Mouse (Mus musculus) left cerebral cortex, postnatal 14 days (tissue): ENCODE results near the gene Prkca. TPM values are rescaled to one million over a fixed set of nuclear protein-coding genes. Genes with fewer than 3 reads are reported as not detected.
A peak's percentile ranks its signal among the peaks of the same experiment; 100 is the strongest.

ENCODE experiments used
- DNase-seq, 2 experiments: peaks; one replicate each; pipeline ENCODE4 v3.0.0; 2021 to 2022; ENCODE audit warnings: low spot score in 2 of 2, mixed read lengths in 1 of 2
- intact Hi-C: fragments of 180-260 bp; cut with DNase I; formaldehyde crosslinking; loops from one replicate; pipeline ENCODE4 v1.15.1; 2025
- total RNA-seq, 2 experiments: library from RNA; stranded (reverse); gene quantifications; 2 replicates each; pipeline ENCODE4 v1.2.3; 2021

Gene Prkca
- total RNA-seq, 2 experiments from 2014 or later, result 135 to 157 TPM

DNA sequence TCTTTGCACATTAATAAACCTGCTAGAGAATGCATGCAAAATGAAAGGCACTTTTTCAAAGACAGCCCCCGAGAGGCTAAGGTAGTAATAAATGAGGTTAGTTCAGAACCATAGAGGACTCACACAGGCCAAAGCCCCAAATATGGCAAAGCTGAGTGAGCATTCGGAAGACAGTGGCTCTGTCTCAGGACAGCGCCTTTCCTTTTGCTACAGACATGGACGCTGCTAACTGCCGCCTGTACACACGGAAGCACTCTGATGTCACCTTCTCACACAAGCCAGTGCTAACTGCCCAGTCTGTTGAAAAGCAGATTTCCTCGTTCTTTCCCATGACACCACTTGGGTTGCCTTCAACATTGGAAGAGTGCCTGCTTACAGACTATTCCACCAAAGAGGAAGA is 74.2 kb downstream of the Prkca start:
- intact Hi-C loops, result no loop called here
- no peak for DNase-seq

DNA sequence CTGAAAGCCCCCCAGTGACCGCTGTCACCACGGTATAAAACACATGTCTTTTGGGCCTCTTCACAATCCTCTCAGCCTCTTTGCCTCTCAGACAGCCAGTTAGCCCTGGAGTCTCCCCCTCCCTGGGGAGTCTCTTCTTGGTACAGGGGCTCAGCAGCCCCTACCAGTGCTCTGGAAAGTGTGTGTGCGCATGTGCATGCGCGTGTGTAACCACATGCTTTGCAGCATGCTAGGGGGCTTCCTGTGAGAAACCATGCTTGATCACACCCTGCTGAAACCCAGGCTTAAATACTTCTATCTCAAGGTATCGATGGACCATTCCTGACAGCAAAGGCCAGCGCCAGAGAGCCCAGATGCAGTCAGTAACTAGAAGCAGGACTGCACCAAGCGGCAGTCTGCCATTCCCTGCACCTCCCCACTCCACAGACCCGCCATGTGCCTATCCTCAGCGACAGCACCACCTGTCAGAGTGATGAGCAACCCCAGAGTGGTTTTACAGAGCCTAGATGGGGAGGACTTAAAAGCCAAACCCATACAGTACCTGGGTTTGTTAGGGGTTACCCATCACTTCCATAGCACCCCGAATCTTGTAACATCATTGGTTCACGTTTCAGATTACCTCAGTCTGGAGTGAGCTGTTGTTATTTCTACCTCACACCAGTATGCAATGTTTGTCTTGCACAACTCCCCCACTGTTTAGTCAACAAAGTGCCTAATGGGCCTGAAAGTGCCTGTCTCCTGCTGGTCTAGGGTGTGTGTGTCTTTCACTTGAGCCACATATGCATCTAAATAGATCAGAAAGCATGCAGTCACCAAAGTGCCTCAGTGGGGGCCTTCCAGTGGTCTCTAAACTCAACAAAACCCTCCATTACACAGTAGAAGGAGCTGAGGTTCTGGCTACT is 75.1 kb downstream of the Prkca start:
- no peak for DNase-seq
- intact Hi-C loops, result no loop called here

DNA sequence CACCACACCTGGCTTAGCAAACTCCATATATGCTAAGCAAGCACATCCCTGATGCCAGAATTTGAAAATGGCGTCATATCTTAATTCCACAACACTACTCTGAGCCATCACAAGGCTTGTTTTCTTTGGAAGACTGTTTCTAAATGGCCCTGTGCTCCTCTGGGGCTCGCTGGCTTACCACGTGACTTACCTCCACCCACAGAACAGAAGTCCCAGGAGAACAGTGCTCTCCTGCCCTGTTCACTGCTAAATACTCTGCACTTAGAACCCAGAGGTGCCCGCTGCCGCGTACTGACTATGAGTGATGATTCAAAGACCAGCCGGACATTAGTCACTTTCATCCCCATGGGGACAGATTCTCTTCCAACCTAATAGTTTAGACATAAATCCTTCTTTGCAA is 75.9 kb downstream of the Prkca start:
- intact Hi-C loops, result no loop called here
- DNase-seq, result no peak

DNA sequence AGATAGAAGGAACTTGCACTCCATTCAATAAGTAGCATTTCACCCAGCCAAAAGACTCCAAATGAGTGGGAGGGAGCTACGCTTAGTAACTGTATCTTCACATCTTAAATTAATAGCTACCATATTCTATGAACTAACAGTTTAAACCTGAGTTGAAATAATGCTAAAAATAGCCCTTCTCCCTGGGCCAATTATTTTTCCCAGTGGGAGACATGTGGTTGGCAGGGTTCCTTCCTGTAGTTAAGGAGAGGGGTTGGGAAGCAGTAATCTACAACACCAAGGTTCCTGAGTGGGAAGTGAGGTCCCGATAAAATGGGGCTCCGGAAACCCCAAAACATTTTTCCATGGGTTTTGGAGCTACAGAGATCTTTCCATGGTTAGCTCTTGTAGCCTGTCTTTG is 76.7 kb downstream of the Prkca start:
- intact Hi-C loops, result no loop called here
- no peak for DNase-seq

DNA sequence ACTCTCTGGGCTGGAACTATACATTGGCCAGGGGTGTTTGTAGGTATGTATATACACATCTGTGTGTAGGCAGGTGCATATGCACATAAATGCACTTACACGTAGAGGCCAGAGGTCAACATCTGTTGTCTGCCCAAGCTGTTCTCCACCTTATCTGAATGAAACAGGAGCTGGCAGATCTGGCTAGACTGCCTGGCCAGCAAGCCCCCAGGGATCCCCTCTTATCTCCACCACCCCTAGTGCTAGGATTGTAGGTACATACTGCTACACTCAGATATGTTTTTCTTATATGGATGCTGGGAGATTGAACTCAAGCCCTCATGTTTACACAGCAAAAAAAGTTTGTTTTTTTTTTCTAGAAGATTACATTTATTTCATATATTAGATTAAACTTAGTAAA is 79.9 kb downstream of the Prkca start:
- intact Hi-C loops, result no loop called here
- DNase-seq, result no peak

DNA sequence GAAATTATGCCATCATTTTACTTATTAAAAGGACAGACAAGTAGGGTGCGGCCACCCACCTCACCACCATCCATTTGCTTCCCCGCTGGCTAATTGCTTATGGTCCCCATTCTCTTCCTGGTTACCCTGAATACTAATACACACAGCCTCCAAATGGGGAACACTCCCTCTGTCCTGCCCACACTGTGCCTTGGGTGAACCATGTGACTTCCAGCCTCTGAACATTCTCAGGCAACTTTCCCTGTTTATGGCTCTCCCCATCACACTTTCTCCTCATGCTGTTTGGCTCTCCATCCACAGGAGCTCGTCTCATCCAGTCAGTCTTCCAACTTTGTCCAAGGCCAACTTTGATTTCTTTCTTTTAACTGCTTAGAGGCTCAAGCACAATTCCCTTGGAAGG is 80.3 kb downstream of the Prkca start:
- intact Hi-C loops, result no loop called here

DNA sequence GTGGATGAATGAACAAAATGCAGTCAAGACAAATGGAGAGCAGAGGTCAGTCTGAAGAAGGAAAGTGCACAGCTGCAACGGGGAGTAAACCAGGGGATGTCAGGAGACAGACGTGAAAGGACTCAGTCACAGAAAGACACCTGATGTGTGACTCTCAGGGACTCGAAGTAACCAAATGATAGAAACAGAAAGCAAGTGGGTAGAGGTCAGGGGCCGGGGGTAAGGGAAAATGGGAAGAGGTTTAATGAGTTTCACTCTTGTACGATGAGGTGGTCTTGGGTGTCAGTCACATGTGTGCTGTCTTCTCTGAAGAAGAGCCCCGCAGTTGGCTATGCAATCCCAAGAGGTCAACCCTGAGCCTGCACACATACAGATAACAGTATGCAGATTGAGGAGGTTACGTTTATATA is 82.0 kb downstream of the Prkca start:
- no peak for DNase-seq
- intact Hi-C loops, result no loop called here

More for the DNA sequence above, 80.3 kb downstream of the Prkca start:
- DNase-seq, result no peak

DNA sequence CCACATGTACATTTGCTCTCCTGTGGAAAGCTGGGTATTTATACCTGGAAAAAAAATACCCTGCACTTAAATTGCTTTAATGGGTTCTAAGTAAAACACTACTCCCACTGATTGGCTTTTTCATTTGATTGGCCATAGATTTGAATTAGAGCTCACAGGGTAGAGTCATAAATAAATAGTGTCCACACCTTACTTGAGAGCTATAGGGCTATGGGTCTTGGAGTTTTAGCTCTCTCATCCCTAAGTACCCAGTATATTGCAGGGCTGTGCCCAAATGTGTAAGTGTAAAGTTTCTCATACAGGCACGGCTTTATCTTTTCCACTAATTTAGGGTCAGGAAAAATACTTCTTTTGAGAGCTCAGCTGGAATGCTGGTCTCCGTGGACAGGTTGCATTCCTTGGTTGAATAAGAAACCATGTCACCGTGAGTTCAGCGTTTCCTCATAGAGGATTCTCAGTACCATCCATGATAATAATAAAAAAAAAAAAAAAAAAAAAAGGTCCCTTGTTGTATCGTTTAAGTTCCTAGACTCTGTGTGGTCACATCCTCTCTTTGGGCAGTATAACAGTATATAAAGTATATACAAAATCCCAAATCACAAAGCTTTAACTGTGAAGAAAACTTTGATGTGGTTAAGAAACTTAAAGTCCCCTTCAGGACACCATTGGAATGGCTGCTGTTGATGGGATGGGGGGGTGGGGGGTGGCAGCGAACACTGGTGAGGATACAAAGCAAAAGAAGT is 82.8 kb downstream of the Prkca start:
- DNase-seq, result no peak
- intact Hi-C loops, result no loop called here

DNA sequence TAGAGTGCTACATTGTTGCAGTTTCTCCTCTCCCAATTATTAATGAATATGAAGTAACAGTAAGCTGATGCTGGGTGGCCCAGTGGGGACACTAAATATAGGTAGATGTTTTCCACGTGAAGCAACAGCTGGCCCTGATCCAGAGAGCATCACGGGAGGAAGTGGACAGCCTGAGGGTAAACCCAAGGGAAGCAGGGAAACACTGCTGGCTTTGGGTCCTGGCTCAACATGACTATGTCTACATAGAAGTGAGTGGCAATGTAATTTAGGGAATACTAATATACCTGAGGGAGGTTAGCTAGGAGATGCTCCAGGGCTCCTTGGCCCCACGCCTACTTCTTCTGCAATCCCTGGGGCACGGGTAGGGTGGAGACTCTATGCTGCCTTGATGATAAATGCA is 84.3 kb downstream of the Prkca start:
- peak in 1 of 2 experiments; percentile 21 for DNase-seq

DNA sequence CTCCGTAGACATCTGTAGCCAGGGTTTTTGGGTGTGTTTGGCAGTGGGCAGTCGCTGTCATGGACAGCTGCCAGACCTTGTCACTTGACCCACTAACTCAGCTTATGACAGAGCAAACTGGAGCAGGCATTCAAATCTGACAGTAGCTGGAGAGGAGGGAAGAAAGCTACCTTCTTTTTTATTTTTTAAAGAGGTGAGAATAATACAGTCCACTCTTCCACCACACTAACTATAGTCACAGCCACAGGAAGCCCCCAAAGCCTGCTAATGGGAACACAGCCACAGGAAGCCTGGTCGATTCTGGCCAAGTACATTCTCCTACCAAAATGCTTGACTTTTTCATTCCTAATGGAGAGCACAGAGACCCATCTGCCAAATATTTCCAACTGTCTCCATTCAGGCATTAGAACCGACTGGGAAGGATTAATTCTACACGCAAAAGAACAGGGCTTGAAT is 84.9 kb downstream of the Prkca start:
- intact Hi-C loops, result no loop called here
- DNase-seq, result no peak

More for the DNA sequence above, 84.3 kb downstream of the Prkca start:
- intact Hi-C loops, result no loop called here

DNA sequence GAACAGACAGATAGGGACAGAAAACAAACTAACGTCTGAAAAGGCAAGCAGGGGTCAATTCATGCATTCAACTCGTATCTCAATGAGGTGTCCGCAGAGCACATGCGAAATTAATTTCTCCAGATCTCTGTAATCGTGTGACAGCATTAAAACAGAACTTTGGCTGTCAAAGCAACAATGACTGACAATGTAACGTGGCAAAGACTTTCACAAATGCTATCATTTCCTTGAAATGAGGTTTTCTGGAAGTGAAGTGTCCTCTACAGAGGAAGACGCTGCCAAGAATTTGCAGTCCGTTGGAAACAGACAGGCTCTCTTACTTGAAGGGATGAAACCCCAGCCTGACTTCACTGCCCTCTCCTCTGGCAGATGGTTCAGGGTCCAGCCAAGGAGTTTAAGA is 85.8 kb downstream of the Prkca start:
- intact Hi-C loops, result no loop called here
- no peak for DNase-seq

DNA sequence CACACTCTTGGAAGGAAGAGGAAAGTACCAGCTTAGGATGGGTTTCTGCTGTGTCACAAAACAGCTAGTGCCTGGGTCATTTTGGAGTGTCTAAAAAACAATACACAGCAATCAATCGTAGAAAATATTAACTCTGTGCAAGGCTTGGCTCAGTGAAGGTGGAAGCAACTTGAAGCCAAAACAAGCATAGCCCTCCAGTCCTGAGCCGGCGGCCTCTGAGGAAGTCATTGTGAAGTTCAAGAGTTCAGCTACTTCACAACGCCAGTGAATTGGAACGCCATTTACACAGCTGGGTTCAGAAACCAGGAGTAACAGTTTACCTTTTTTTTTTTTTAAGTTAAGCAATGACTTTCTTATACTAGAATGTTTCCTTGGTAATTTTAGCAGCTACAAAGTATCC is 89.0 kb downstream of the Prkca start:
- intact Hi-C loops, result no loop called here
- no peak for DNase-seq

DNA sequence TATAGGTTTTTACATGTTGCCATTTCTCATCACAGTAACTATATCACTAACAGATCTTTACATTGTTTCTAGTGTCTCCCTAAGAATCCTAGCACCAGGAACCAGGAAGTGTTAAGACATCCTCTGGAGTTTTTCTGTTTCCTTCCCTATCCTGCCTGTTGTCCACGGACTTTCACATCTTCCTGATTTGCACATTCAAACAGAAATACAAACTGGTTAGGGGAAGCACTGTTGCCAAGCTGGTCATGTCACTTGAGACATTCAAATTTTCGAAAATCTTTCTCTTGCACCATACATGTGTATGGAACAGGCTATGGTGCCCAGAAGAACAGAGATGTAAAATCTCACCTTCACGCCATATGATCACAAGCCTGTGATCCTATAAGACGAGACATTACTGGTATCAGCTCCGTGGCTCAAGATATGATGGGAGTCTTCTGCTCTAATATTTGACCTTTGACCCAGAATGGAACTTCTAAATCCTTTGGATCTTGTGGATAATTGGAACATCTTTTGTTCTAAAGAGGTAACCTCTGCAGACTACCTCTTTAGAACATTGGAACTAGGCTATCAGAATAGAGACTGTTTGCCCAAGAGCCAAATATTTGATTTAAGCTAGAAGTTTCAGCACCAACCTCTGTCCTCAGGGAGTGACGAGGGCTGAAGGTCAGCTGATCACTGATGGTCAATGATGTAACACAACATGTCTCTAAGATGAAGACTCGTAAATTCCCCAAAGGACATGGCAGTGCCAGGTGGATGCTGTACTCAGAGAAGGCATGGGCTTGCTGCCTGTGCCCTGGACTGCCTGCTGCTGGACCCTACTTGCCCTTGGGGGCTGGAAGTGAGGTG is 91.6 kb downstream of the Prkca start:
- DNase-seq, result no peak
- intact Hi-C loops, result no loop called here

DNA sequence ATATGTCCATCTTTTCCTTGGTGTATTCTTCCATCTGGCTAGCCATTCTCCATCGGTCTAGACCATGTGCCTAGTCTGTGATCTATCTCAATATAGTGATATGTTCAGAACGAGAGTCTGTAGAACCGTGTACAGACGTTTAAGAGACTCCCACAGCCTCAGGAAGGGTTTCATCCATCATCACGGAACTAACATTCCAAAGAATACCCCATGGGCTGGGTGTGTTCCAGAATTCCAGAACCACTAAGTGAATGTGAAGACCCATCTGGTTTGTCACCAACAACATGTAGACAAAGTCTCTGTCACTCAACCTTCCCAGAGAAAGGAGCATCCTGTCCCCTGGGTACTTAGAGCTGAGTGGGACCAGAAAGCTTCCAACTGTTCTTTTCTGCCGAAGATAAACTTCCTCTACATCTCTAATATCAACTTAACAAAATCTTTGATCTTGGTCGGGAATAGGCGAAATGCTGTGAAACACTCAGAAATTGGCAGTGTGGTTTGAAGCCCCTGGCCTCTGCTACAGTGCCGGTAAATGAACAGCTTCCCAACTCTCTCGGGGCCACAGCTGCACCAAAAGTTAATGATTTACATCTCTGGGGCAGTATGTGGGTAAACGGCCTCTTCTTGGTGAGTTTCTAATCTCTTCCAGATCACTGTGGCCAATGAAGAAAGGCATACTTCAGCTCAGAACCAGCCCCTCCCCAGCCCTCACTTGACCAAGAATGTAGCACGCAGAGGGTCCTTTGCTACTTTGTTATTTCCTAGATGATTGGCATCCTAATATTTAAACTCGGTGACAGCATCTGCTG is 92.7 kb downstream of the Prkca start:
- intact Hi-C loops, result no loop called here

DNA sequence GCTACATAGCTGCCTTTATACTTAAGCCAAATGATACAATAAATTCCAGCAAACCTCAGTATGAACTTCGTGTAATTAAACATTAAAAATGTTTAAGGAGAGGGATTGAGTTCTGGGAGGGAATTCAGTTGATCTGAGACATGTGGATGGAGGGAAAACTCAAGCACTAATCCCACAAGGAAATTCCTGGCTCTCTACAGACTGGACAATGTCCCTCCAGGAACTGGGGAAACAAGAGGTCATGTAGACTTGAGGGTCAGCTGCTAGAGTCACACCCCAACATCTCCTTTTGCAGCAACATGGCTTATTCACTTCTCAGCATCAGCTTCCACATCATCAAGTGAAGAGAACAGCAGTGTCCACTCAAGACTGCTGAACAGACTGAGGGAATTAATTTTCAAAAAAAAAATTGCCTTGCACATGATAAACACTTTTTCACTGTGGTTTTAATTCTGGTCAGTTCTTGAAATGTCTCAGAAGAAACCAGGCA is 93.5 kb downstream of the Prkca start:
- intact Hi-C loops, result no loop called here
- no peak for DNase-seq

More for the DNA sequence above, 92.7 kb downstream of the Prkca start:
- no peak for DNase-seq

DNA sequence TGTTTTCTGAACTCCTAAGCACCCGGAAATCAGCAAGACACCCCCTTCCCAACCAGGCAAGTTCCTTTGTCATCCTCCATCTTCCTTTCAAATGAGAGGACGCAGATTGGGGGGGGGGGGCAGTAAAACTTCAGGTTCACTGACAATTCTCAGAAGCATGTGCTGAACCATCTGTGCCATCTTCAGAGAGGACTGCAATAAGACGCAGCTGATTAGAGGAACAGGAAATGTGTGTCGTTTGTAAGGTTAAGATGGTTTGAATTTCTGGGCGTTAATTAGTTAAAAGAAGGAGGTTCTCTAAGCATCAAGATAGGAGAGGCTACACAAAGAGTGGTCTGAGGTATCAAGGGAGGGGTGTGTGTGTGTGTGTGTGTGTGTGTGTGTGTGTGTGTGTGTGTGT is 94.2 kb downstream of the Prkca start:
- intact Hi-C loops, result no loop called here
- DNase-seq, result no peak

DNA sequence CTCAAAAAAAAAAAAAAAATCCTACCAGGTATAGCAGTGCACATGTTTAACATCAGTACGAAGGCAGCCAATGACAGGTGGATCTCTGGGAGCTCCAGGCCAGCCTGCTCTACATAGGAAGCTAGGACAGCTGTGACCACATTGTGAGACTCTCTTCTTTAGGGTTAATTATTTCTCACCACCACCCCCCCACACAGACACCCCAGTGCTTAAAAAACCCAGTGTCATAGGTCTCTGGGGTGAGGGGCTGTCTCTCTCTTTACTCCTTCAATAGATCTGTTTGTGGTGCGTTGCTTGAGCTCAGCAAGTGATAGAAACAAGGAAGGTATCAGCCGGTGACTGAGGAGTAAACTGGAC is 94.7 kb downstream of the Prkca start:
- intact Hi-C loops, result no loop called here
- DNase-seq, result no peak

DNA sequence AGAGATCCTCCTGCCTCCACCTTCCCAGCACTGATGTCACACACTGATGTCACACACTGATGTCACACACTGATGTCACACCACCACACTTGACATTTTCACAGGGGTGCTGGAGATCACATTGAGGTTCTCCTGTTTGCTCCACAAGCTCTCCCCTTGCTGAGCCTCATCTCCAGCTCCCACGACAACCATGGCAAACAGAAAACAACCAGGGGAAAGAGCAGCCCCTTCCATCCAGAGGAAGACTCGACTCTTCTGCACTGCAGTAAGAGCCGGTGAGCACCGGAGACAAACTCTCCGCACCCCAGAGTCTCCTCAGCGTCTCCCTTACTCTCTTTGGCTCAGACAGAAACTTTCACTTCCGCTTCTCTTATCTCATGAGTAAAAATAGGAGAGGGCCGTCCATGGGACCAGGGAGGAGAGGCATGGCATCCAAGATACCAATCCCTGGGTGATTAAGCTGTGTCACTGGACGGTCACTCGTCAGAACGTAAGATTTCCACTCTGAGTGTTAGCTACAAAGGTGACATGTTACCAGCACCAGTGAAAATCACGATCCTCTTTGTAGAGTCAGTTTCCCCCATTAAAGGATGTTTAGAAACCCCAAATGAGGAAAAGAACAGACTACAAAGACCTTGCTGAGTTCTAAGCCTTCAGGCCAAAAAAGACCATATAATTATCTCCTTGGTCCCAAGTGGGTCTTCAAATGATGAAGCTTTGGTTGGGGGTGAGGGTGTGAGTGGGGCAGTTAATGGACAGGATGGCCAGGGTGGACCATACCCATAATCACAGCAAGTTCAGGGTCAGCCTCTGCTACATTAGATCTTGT is 95.3 kb downstream of the Prkca start:
- DNase-seq, result no peak
- intact Hi-C loops, result no loop called here
